Mouse (Mus musculus) midbrain, embryonic 11.5 days (tissue): ENCODE data around the gene Cxcr1. TPM values are rescaled to one million over a fixed set of nuclear protein-coding genes. Genes with fewer than 3 reads are reported as not detected.
"Not testable (repeated sequence)": the region's sequence is repeated elsewhere in the genome, so short reads cannot be mapped to it uniquely, and the experiment has no call there.

Experiments
- ATAC-seq: fragments of 200-750 bp; cut with Nextera tagmentation; 2 replicates; pipeline ENCODE4 v1.8.0; 2017; ENCODE audit warnings: moderate TSS enrichment, moderate library complexity; ENCODE audit not compliant: low FRiP score
- DNase-seq: peaks from one replicate; pipeline ENCODE4 v3.0.0; 2015; ENCODE audit warnings: low spot score; ENCODE audit errors: missing footprints
- H3K27ac ChIP-seq: fragments of 300-500 bp; sonication (generic); 2 replicates; pipeline ENCODE4 v1.5.1; 2014; ENCODE audit warnings: low read depth, low read length
- H3K27me3 ChIP-seq: fragments of 300-500 bp; sonication (generic); 2 replicates; pipeline ENCODE4 v1.6.1; 2014; ENCODE audit warnings: mild to moderate bottlenecking, low read length, moderate library complexity, mixed read lengths; ENCODE audit not compliant: control insufficient read depth, insufficient read depth
- H3K36me3 ChIP-seq: fragments of 300-500 bp; sonication (generic); 2 replicates; pipeline ENCODE4 v1.6.1; 2014; ENCODE audit warnings: mild to moderate bottlenecking, low read length, moderate library complexity, mixed read lengths; ENCODE audit not compliant: control insufficient read depth, insufficient read depth
- H3K4me1 ChIP-seq: fragments of 300-500 bp; sonication (generic); 2 replicates; pipeline ENCODE4 v1.6.1; 2014; ENCODE audit warnings: low read length; ENCODE audit not compliant: control insufficient read depth, insufficient read depth
- H3K4me2 ChIP-seq: fragments of 300-500 bp; sonication (generic); 2 replicates; pipeline ENCODE4 v1.6.1; 2014; ENCODE audit warnings: mild to moderate bottlenecking, moderate library complexity
- H3K4me3 ChIP-seq: fragments of 300-500 bp; sonication (generic); 2 replicates; pipeline ENCODE4 v1.5.1; 2014; ENCODE audit warnings: low read depth, low read length
- H3K9ac ChIP-seq: fragments of 300-500 bp; sonication (generic); 2 replicates; pipeline ENCODE4 v1.6.1; 2014; ENCODE audit warnings: low read length
- H3K9me3 ChIP-seq: fragments of 300-500 bp; sonication (generic); 2 replicates; pipeline ENCODE4 v1.6.1; 2016; ENCODE audit warnings: low read length; ENCODE audit not compliant: control insufficient read depth
- WGBS: fragments of 180-500 bp; shearing (Covaris S2); extraction: QIAGEN DNeasy Blood & Tissue Kit; methylation state at CpG from one replicate; pipeline ENCODE4 v1.1.7; 2014; 5-methylcytosine and 5-hydroxymethylcytosine counted together
- polyA plus RNA-seq: library from polyadenylated mRNA; unstranded; fragments of >200 nt; fragmentation: Nextera tagmentation; extraction: Ambion mirVana; gene quantifications from 2 replicates; pipeline ENCODE4 v1.2.1, GENCODE M21; 2014

Cxcr1 gene
- polyA plus RNA-seq, 1 experiment from 2014 or later: not detected

- DNase-seq: peak; percentile 49
- no peak overlapping the region for H3K4me2 ChIP-seq
- 81% methylated on average over 2 of the region's 2 CpGs for WGBS
- no peaks in the 10 kb centered on the region for H3K36me3 ChIP-seq
- H3K9me3 ChIP-seq: no peaks in the 10 kb centered on the region
- H3K4me1 ChIP-seq: no peaks in the 10 kb centered on the region
- H3K27me3 ChIP-seq: no peaks in the 10 kb centered on the region
- no peak for ATAC-seq
- no peak overlapping the region for H3K9ac ChIP-seq
- H3K4me3 ChIP-seq: no peak overlapping the region
- no peak overlapping the region for H3K27ac ChIP-seq
Measured at GRCm38 (mm10) chr1:74181462-74181861, 13.0 kb downstream of the Cxcr1 start.

GRCm38 (mm10) chr1:74179624-74180408 lies 14.6 kb downstream of the Cxcr1 start:
- peak; percentile 71 for DNase-seq
- WGBS: 72% methylated on average over 9 of the region's 9 CpGs
- H3K27me3 ChIP-seq: no peaks in the 10 kb centered on the region
- H3K9ac ChIP-seq: no peak overlapping the region
- no peak overlapping the region for H3K4me2 ChIP-seq
- no peak for ATAC-seq
- H3K4me3 ChIP-seq: no peak overlapping the region
- H3K27ac ChIP-seq: no peak overlapping the region
- H3K36me3 ChIP-seq: no peaks in the 10 kb centered on the region
- no peaks in the 10 kb centered on the region for H3K9me3 ChIP-seq
- H3K4me1 ChIP-seq: no peaks in the 10 kb centered on the region

GRCm38 (mm10) chr1:74178618-74179017 lies 15.8 kb downstream of the Cxcr1 start:
- WGBS: 94% methylated on average over 3 of the region's 3 CpGs
- Histone ChIP-seq H3K36me3 (no peaks in the 10 kb centered on the region), H3K9ac (no peak overlapping the region), H3K4me2 (no peak overlapping the region), H3K9me3 (no peaks in the 10 kb centered on the region), H3K27me3 (no peaks in the 10 kb centered on the region), H3K4me1 (no peaks in the 10 kb centered on the region), H3K27ac (no peak overlapping the region), H3K4me3 (no peak overlapping the region)
- DNase-seq: no peak
- no peak for ATAC-seq

GRCm38 (mm10) chr1:74175731-74176130 lies 18.7 kb downstream of the Cxcr1 start:
- H3K4me3 ChIP-seq: no peak overlapping the region
- H3K4me2 ChIP-seq: no peak overlapping the region
- ATAC-seq: no peak
- H3K36me3 ChIP-seq: no peaks in the 10 kb centered on the region
- no peak overlapping the region for H3K9ac ChIP-seq
- peak; percentile 41 for DNase-seq
- H3K27me3 ChIP-seq: no peaks in the 10 kb centered on the region
- WGBS: 84% methylated on average over 4 of the region's 4 CpGs
- H3K4me1 ChIP-seq: no peaks in the 10 kb centered on the region
- no peaks in the 10 kb centered on the region for H3K9me3 ChIP-seq
- H3K27ac ChIP-seq: no peak overlapping the region

GRCm38 (mm10) chr1:74172722-74173121 lies 21.7 kb downstream of the Cxcr1 start:
- Histone ChIP-seq H3K27ac (no peak overlapping the region), H3K4me2 (no peak overlapping the region), H3K9me3 (no peaks in the 10 kb centered on the region), H3K4me1 (no peaks in the 10 kb centered on the region), H3K9ac (no peak overlapping the region), H3K4me3 (no peak overlapping the region), H3K36me3 (no peaks in the 10 kb centered on the region), H3K27me3 (no peaks in the 10 kb centered on the region)
- ATAC-seq (no peak), DNase-seq (no peak)
- WGBS: 93% methylated on average over 3 of the region's 3 CpGs

- Histone ChIP-seq H3K27ac (no peak overlapping the region), H3K9ac (no peak overlapping the region), H3K27me3 (no peaks in the 10 kb centered on the region), H3K4me3 (no peak overlapping the region), H3K9me3 (no peaks in the 10 kb centered on the region), H3K4me2 (no peak overlapping the region), H3K36me3 (no peaks in the 10 kb centered on the region), H3K4me1 (no peaks in the 10 kb centered on the region)
- DNase-seq (peak; percentile 64), ATAC-seq (no peak)
- 84% methylated on average over 3 of the region's 3 CpGs for WGBS
Measured at GRCm38 (mm10) chr1:74169721-74170120, 24.7 kb downstream of the Cxcr1 start.

GRCm38 (mm10) chr1:74167136-74167535 lies 27.3 kb downstream of the Cxcr1 start:
- no peak overlapping the region for H3K9ac ChIP-seq
- H3K9me3 ChIP-seq: no peaks in the 10 kb centered on the region
- peak; percentile 37 for DNase-seq
- H3K27me3 ChIP-seq: no peaks in the 10 kb centered on the region
- H3K4me2 ChIP-seq: no peak overlapping the region
- H3K4me1 ChIP-seq: no peaks in the 10 kb centered on the region
- WGBS: 79% methylated on average over 5 of the region's 5 CpGs
- H3K36me3 ChIP-seq: no peaks in the 10 kb centered on the region
- H3K27ac ChIP-seq: no peak overlapping the region
- ATAC-seq: no peak
- H3K4me3 ChIP-seq: no peak overlapping the region

GRCm38 (mm10) chr1:74160036-74160435 lies 34.4 kb downstream of the Cxcr1 start:
- no peaks in the 10 kb centered on the region for H3K27me3 ChIP-seq
- ATAC-seq (no peak), DNase-seq (no peak)
- no peak overlapping the region for H3K4me2 ChIP-seq
- H3K27ac ChIP-seq: no peak overlapping the region
- no peak overlapping the region for H3K4me3 ChIP-seq
- no peaks in the 10 kb centered on the region for H3K9me3 ChIP-seq
- H3K36me3 ChIP-seq: no peaks in the 10 kb centered on the region
- 81% methylated on average over 2 of the region's 2 CpGs for WGBS
- no peak overlapping the region for H3K9ac ChIP-seq
- H3K4me1 ChIP-seq: no peaks in the 10 kb centered on the region

GRCm38 (mm10) chr1:74159613-74160012 lies 34.8 kb downstream of the Cxcr1 start:
- not testable (repeated sequence) for H3K4me3 ChIP-seq, ATAC-seq, H3K4me1 ChIP-seq, H3K36me3 ChIP-seq, H3K9ac ChIP-seq, H3K27me3 ChIP-seq, H3K27ac ChIP-seq, H3K4me2 ChIP-seq, H3K9me3 ChIP-seq, DNase-seq
- WGBS: 74% methylated on average over 4 of the region's 5 CpGs
